9 mouse cellular contexts compared by ENCODE assay signal in the genomic region with DNA sequence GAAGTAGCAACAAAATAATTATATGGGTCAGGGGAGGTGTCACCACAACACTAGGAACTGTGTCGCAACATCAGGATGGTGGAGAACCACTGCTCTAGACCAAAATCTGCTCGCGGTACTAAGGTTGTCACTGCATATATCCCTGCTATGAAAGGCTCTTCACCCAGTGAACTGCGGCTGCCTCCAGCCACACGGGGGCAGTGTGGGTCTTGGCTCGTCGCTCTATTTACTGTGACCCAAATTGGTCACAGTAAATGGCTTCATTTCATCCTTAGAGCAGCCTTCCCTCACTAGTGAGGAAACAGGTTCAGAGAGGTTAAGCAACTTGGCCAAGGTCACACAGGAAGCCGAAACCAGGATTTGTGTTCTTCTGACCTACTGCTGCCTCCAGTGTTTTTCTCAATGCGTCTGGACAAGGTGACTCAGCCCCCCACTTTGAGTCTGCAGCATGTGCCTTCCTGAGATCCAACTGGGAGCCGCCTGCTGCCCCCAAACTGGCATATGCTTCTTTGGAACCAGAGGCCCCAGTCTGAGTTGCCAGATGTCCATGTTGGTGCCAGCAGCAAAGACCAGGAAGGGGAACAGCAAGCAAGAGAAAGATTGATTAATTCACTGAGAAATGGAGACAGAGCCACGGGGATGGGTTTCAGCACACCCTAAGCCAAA.
DNase-seq lines count a peak whose midpoint lies in the region; ATAC-seq and TF ChIP-seq lines count a peak whose summit lies in the region.
"Had no signal": no experiment of that assay in that cellular context is flagged by ENCODE, and none has a peak within 500 bp of the region (broad histone marks: within the 10 kb centered on the region; RNA-seq: fewer than 3 reads in every experiment).

No protein-coding gene starts in this region.

- peak; percentile 67 for DNase-seq in midbrain, embryonic 14.5 days
- peak; percentile 76 for DNase-seq in embryonic facial prominence, embryonic 11.5 days (ENCODE audit: low spot score)
- DNase-seq in kidney, adult 11 months = peak; percentile 63
- peak; percentile 20 to 74 for DNase-seq in left cerebral cortex, postnatal 10 days (ENCODE audit: extremely low spot score in 1 of 2, low spot score in 2 of 2)
- peak; percentile 79 for DNase-seq in retina, postnatal 1 day
- DNase-seq in yolk sac, embryonic 10.5 days (ENCODE audit: low spot score) = peak; percentile 22

- WGBS in midbrain, embryonic 14.5 days = 60% methylated on average over 11 of the region's 11 CpGs
- WGBS in midbrain, embryonic 15.5 days = 58% methylated on average over 11 of the region's 11 CpGs
- 50% methylated on average over 11 of the region's 11 CpGs for WGBS in embryonic facial prominence, embryonic 11.5 days

- H3K9me3 ChIP-seq in midbrain, embryonic 14.5 days (ENCODE audit: control insufficient read depth, low read length) = no peaks in the 10 kb centered on the region
- H3K9me3 ChIP-seq in midbrain, embryonic 15.5 days = no peaks in the 10 kb centered on the region
- H3K9me3 ChIP-seq in embryonic facial prominence, embryonic 11.5 days (replicated peaks; ENCODE audit: control insufficient read depth, low read length) = no peaks in the 10 kb centered on the region
- H3K9me3 ChIP-seq: neural tube, embryonic 13.5 days had no signal

- no peaks in the 10 kb centered on the region for H3K4me1 ChIP-seq in midbrain, embryonic 14.5 days (ENCODE audit: control insufficient read depth, insufficient read depth, low read length)
- H3K4me1 ChIP-seq in midbrain, embryonic 15.5 days = no peaks in the 10 kb centered on the region
- H3K4me1 ChIP-seq in bone marrow macrophage, adult 2 months (ENCODE audit: control insufficient read depth, insufficient read depth, low read length) = no peaks in the 10 kb centered on the region
- no peaks in the 10 kb centered on the region for H3K4me1 ChIP-seq in embryonic facial prominence, embryonic 11.5 days (ENCODE audit: control insufficient read depth, insufficient read depth, low read length)

- H3K36me3 ChIP-seq in midbrain, embryonic 14.5 days (ENCODE audit: control insufficient read depth, insufficient read depth, low read length) = no peaks in the 10 kb centered on the region
- no peaks in the 10 kb centered on the region for H3K36me3 ChIP-seq in midbrain, embryonic 15.5 days (replicated peaks)
- H3K36me3 ChIP-seq in embryonic facial prominence, embryonic 11.5 days (replicated peaks; ENCODE audit: control insufficient read depth, insufficient read depth, low read depth, low read length) = no peaks in the 10 kb centered on the region
- H3K36me3 ChIP-seq: neural tube, embryonic 13.5 days had no signal

- TF ChIP-seq CTCF in bone marrow macrophage, adult 2 months (IDR thresholded peaks at IDR 0.05; ENCODE audit: low read depth, low read length) = peak; percentile 42

- no peak overlapping the region for H3K4me2 ChIP-seq in midbrain, embryonic 14.5 days (ENCODE audit: low read length)
- H3K4me2 ChIP-seq in midbrain, embryonic 15.5 days = no peak overlapping the region
- H3K4me2 ChIP-seq in embryonic facial prominence, embryonic 11.5 days (ENCODE audit: low read depth, low read length) = no peak overlapping the region
- H3K4me2 ChIP-seq: neural tube, embryonic 13.5 days had no signal

- H3K27me3 ChIP-seq in midbrain, embryonic 14.5 days (ENCODE audit: control insufficient read depth, insufficient read depth, low read length) = no peaks in the 10 kb centered on the region
- H3K27me3 ChIP-seq in midbrain, embryonic 15.5 days (replicated peaks) = no peaks in the 10 kb centered on the region
- H3K27me3 ChIP-seq in embryonic facial prominence, embryonic 11.5 days (ENCODE audit: control insufficient read depth, insufficient read depth, low read length) = no peaks in the 10 kb centered on the region
- H3K27me3 ChIP-seq: neural tube, embryonic 13.5 days had no signal

- intact Hi-C loops in left cerebral cortex, postnatal 10 days (cut with DNase I) = loop anchor here (5.0 kb wide), 1 partner anchor 114 kb away; a partner anchor contains a TSS

- ATAC-seq in midbrain, embryonic 14.5 days (ENCODE audit: low FRiP score, low TSS enrichment) = no peak
- ATAC-seq in midbrain, embryonic 15.5 days (replicated peaks) = no peak
- no peak for ATAC-seq in embryonic facial prominence, embryonic 11.5 days (replicated peaks; ENCODE audit: insufficient number of reproducible peaks, low FRiP score, low TSS enrichment, low read depth)

- TF ChIP-seq POLR2A in bone marrow macrophage, adult 2 months (IDR thresholded peaks at IDR 0.05; ENCODE audit: borderline replicate concordance, low read depth, low read length) = no peak

- H3K4me3 ChIP-seq in midbrain, embryonic 14.5 days (replicated peaks; ENCODE audit: low read depth, low read length) = no peak overlapping the region
- no peak overlapping the region for H3K4me3 ChIP-seq in midbrain, embryonic 15.5 days
- H3K4me3 ChIP-seq in bone marrow macrophage, adult 2 months (ENCODE audit: insufficient read depth, low read length) = no peak overlapping the region
- H3K4me3 ChIP-seq in embryonic facial prominence, embryonic 11.5 days (ENCODE audit: low read depth, low read length) = no peak overlapping the region
- H3K4me3 ChIP-seq: neural tube, embryonic 13.5 days had no signal

- no peak overlapping the region for H3K9ac ChIP-seq in midbrain, embryonic 14.5 days (replicated peaks; ENCODE audit: low read length)
- no peak overlapping the region for H3K9ac ChIP-seq in midbrain, embryonic 15.5 days
- no peak overlapping the region for H3K9ac ChIP-seq in embryonic facial prominence, embryonic 11.5 days (replicated peaks; ENCODE audit: low read length)
- H3K9ac ChIP-seq: neural tube, embryonic 13.5 days had no signal

- H3K27ac ChIP-seq in midbrain, embryonic 14.5 days (replicated peaks; ENCODE audit: low read depth, low read length) = no peak overlapping the region
- no peak overlapping the region for H3K27ac ChIP-seq in midbrain, embryonic 15.5 days
- H3K27ac ChIP-seq in bone marrow macrophage, adult 2 months (ENCODE audit: insufficient read depth, low read depth, low read length) = no peak overlapping the region
- no peak overlapping the region for H3K27ac ChIP-seq in embryonic facial prominence, embryonic 11.5 days (replicated peaks; ENCODE audit: low read depth, low read length)
- H3K27ac ChIP-seq: neural tube, embryonic 13.5 days had no signal

Comparison
In these comparisons a context has a peak if more than half of its experiments do, and no peak if none do; other contexts are left out.
1. DNase-seq: peak in every context shown above with its lines; median percentile 79 in retina, postnatal 1 day; 76 in embryonic facial prominence, embryonic 11.5 days; 67 in midbrain, embryonic 14.5 days; 63 in kidney, adult 11 months; 47 in left cerebral cortex, postnatal 10 days; 22 in yolk sac, embryonic 10.5 days.